Mouse (Mus musculus): Measurements from ENCODE around the gene Atp9a. TPM values are rescaled to one million over a fixed set of nuclear protein-coding genes. Genes with fewer than 3 reads are reported as not detected.
"Not testable (repeated sequence)": the region's sequence is repeated elsewhere in the genome, so short reads cannot be mapped to it uniquely, and the experiment has no call there.

Atp9a gene
- 10 to 100 TPM in 2 of 3 experiments, 1 to 10 TPM in 1; 6.8 to 11.0 (median 10.6) TPM for polyA plus RNA-seq (2017; shearing (Covaris generic))

- ATAC-seq: peak; percentile 68
These were observed at the start of gene Atp9a for GRCm38 (mm10) chr2:168742059-168742627. Gene Atp9a, minus strand, starts transcription at chr2:168742409.

GRCm38 (mm10) chr2:168791115-168791802 is 49.0 kb upstream of the Atp9a start:
- ATAC-seq: no peak

- ATAC-seq: no peak
These were observed 44.0 kb upstream of the Atp9a start for GRCm38 (mm10) chr2:168786174-168786573.

GRCm38 (mm10) chr2:168780596-168780995 is 38.4 kb upstream of the Atp9a start:
- no peak for ATAC-seq

GRCm38 (mm10) chr2:168780024-168780423 is 37.8 kb upstream of the Atp9a start:
- no peak for ATAC-seq

- no peak for ATAC-seq
These were observed 35.3 kb upstream of the Atp9a start for GRCm38 (mm10) chr2:168777481-168777880.

- no peak for ATAC-seq
These were observed 34.0 kb upstream of the Atp9a start for GRCm38 (mm10) chr2:168776238-168776637.

GRCm38 (mm10) chr2:168769259-168769658 is 27.1 kb upstream of the Atp9a start:
- ATAC-seq: no peak

GRCm38 (mm10) chr2:168767582-168767981 is 25.4 kb upstream of the Atp9a start, which contains the start of gene Sall4:
Gene Sall4, minus strand, starts transcription at chr2:168767943.
- no peak for ATAC-seq

GRCm38 (mm10) chr2:168766538-168767361 is 24.5 kb upstream of the Atp9a start:
- ATAC-seq: no peak

GRCm38 (mm10) chr2:168765696-168766537 is 23.7 kb upstream of the Atp9a start:
- ATAC-seq: no peak

GRCm38 (mm10) chr2:168765065-168765681 is 23.0 kb upstream of the Atp9a start:
- no peak for ATAC-seq

GRCm38 (mm10) chr2:168764460-168764867 is 22.3 kb upstream of the Atp9a start:
- ATAC-seq: no peak

- no peak for ATAC-seq
These were observed 21.6 kb upstream of the Atp9a start for GRCm38 (mm10) chr2:168763785-168764184.

- no peak for ATAC-seq
These were observed 20.2 kb upstream of the Atp9a start for GRCm38 (mm10) chr2:168762411-168762815.

GRCm38 (mm10) chr2:168761954-168762353 is 19.7 kb upstream of the Atp9a start:
- no peak for ATAC-seq

- no peak for ATAC-seq
These were observed 18.9 kb upstream of the Atp9a start for GRCm38 (mm10) chr2:168761141-168761540.

- ATAC-seq: not testable (repeated sequence)
These were observed 2.2 kb upstream of the Atp9a start for GRCm38 (mm10) chr2:168744406-168744805.

GRCm38 (mm10) chr2:168742649-168743048 is 440 bp upstream of the Atp9a start:
- peak; percentile 4 for ATAC-seq

- peak; percentile 69 for ATAC-seq
These were observed 743 bp downstream of the Atp9a start for GRCm38 (mm10) chr2:168741273-168742058.

GRCm38 (mm10) chr2:168740496-168740895 is 1.7 kb downstream of the Atp9a start:
- no peak for ATAC-seq
